Mouse (Mus musculus): Measurements from ENCODE around the gene Caprin2. TPM values are rescaled to one million over a fixed set of nuclear protein-coding genes. Genes with fewer than 3 reads are reported as not detected.

The Caprin2 gene
- polyA plus RNA-seq, 1 experiment: 1.7 TPM

DNA sequence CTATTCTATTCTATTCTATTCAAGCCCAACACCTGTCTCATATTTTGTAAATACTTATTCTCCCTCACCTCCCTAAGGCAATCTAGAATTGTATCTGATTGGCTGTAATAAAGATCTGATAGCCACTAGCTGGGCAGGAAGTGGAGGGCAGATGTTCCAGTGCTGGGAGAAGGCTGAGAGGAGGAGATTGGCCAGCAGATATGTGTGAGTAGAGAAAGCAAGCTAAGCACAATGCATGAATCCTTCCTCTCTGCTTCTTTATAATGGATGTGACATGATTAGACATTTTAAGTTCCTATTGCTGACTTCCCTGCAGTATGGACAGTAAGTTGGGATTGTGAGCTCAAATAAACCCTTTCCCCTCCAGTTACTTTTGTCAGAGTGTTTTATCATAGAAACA lies 57.6 kb downstream of the Caprin2 start:
- Histone ChIP-seq H3K4me3 (ENCODE audit: low read depth, low read length) (no peak overlapping the region), H3K36me3 (ENCODE audit: control insufficient read depth, insufficient read depth, low read length) (no peaks in the 10 kb centered on the region), H3K4me1 (ENCODE audit: control insufficient read depth, insufficient read depth, insufficient read length, low read length) (peaks cover 2% of the 10 kb centered on the region; the same call in 1 of the 2 replicates), H3K27me3 (ENCODE audit: control insufficient read depth, insufficient read depth, low read length) (no peaks in the 10 kb centered on the region), H3K27ac (ENCODE audit: insufficient read depth, low read depth, low read length) (no peak overlapping the region)
- TF ChIP-seq CTCF (IDR thresholded peaks at IDR 0.05; ENCODE audit: extremely low read depth, insufficient read length, insufficient replicate concordance, low read depth, low read length): no peak

DNA sequence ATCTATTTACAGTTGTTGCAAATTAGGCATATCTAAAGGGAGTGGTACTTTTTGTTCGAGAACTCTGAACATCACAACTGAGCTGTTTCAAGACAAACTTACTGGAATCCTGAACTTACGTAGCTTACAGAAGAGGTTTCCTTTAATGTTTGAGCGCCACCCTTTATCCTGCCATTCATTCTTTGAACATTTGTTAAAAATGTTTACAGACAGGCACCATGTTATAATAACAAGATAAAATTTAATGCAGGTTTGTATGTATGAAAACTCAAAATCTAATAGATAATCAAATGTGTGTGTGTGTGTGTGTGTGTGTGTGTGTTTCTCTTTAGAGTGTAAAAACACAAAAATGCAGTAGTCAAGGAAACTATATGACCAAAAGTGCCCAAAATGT lies 64.3 kb downstream of the Caprin2 start:
- Histone ChIP-seq H3K27me3 (ENCODE audit: control insufficient read depth, insufficient read depth, low read length) (no peaks in the 10 kb centered on the region), H3K4me1 (ENCODE audit: control insufficient read depth, insufficient read depth, insufficient read length, low read length) (peaks cover 6% of the 10 kb centered on the region; the same call in 1 of the 2 replicates), H3K27ac (ENCODE audit: insufficient read depth, low read depth, low read length) (no peak overlapping the region), H3K36me3 (ENCODE audit: control insufficient read depth, insufficient read depth, low read length) (no peaks in the 10 kb centered on the region), H3K4me3 (ENCODE audit: low read depth, low read length) (peak overlapping the region; percentile 81)
- 18% methylated on average over 3 of the region's 3 CpGs for WGBS
- TF ChIP-seq CTCF (IDR thresholded peaks at IDR 0.05; ENCODE audit: extremely low read depth, insufficient read length, insufficient replicate concordance, low read depth, low read length): no peak
- TF ChIP-seq POLR2A (IDR thresholded peaks at IDR 0.05; ENCODE audit: low read depth, low read length): no peak

DNA sequence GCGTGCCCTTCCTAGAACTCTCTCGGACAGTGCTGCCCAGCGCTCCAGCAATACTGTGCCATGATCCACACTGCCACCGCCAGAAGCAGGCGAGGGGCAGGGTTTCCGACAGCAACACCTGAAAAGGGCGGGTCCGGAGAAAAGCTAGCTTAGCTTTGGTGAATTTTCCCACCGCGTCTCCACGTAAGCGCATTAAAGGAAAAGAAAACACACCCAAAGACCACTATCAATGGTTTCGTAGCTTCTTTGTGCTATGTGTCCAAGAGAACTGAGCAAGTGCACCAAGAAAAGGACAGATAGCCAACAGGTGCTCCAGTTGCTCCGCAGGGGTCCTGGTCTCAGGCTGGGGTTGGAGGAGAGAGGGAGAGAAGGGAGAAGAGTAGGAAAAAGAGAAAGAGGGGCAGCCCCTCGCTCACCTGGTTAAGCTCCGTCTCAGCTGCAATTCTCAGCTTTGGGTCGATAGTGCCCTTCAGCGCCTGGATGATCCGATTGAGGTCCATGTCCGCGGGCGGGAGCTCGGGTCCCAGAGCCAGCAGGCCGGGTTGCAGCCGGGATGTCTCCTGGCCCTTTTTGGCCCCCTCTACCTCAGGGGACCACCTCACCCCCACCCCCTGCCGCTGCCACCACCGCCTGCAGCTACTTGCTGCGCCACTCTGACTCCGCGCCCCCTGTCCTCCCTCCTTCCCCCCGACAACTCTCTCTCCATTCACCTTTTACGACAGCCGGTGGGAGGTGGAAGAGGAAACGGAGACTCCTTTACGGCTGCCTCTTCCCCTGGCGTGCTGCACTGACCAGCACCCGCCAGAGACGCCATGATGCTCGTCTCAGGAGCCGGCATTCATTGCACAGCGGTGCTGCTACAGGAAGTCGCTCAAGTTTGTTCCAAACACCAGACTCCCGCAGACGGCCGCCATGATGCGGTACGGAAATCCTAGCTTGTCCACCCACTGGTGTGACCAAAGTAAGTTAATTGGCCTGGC lies 65.0 kb downstream of the Caprin2 start, which contains the start of gene Ipo8:
Gene Ipo8 (minus strand): TSS at position 720 of the 980 bp plus-strand sequence.
- TF ChIP-seq CTCF (IDR thresholded peaks at IDR 0.05; ENCODE audit: extremely low read depth, insufficient read length, insufficient replicate concordance, low read depth, low read length): no peak
- no peak for TF ChIP-seq POLR2A (IDR thresholded peaks at IDR 0.05; ENCODE audit: low read depth, low read length)
- WGBS: under 1% methylated on average over 46 of the region's 47 CpGs
- 0 out of 2 replicates have a peak within 1 kb of the TSS, but pooled peaks have one; percentile 7 for H3K27ac ChIP-seq (ENCODE audit: insufficient read depth, low read depth, low read length)
- H3K4me3 ChIP-seq (ENCODE audit: low read depth, low read length): peak within 1 kb of the TSS; percentile 81
- no peaks in the 10 kb centered on the region for H3K27me3 ChIP-seq (ENCODE audit: control insufficient read depth, insufficient read depth, low read length)
- H3K4me1 ChIP-seq (ENCODE audit: control insufficient read depth, insufficient read depth, insufficient read length, low read length): peaks cover 6% of the 10 kb centered on the region; the same call in 1 of the 2 replicates
- H3K36me3 ChIP-seq (ENCODE audit: control insufficient read depth, insufficient read depth, low read length): no peaks in the 10 kb centered on the region

DNA sequence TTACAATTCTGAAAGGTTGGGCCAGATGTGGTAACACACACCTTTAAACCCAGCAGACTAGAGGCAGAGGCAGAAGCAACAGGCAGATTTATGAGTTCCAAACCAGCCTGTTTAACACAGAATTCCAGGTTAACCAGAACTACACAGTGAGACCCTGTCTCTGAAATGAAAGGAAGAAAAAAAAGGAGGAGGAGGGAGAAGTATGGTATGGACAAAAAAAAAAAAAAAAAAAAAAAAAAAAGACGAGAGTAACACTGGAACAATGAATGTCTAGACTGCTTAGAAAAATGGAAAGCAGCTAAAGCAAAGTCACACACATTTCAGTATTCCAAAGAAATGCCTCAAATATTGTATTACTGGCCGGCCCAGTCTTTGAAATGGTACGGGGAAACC lies 65.7 kb downstream of the Caprin2 start:
- H3K4me1 ChIP-seq (ENCODE audit: control insufficient read depth, insufficient read depth, insufficient read length, low read length): peaks cover 6% of the 10 kb centered on the region; the same call in 1 of the 2 replicates
- TF ChIP-seq CTCF (IDR thresholded peaks at IDR 0.05; ENCODE audit: extremely low read depth, insufficient read length, insufficient replicate concordance, low read depth, low read length) (no peak), POLR2A (IDR thresholded peaks at IDR 0.05; ENCODE audit: low read depth, low read length) (no peak)
- H3K27ac ChIP-seq (ENCODE audit: insufficient read depth, low read depth, low read length): no peak overlapping the region
- peak overlapping the region; percentile 81 for H3K4me3 ChIP-seq (ENCODE audit: low read depth, low read length)
- H3K36me3 ChIP-seq (ENCODE audit: control insufficient read depth, insufficient read depth, low read length): no peaks in the 10 kb centered on the region
- H3K27me3 ChIP-seq (ENCODE audit: control insufficient read depth, insufficient read depth, low read length): no peaks in the 10 kb centered on the region
- WGBS: 2% methylated on average over 3 of the region's 3 CpGs

DNA sequence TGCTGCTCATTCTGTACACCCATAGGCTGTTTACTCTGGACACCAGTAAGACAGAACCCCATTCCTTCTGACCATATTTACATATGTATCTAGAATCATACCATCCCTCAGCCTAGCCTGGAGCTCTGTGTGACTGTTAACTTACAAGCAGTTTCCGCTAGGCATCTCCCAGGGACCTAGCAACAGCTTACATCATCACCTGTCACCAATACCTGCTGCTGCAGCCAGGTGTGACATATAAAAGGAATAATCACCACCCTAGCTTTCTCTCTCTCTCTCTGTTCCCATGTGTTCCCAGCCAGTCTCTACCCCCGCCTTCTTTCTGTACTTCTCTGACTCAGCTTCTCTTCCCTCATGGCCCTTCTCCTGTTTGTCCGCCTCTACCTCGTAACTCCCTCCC lies 69.9 kb downstream of the Caprin2 start:
- no peak overlapping the region for H3K27ac ChIP-seq (ENCODE audit: insufficient read depth, low read depth, low read length)
- no peaks in the 10 kb centered on the region for H3K27me3 ChIP-seq (ENCODE audit: control insufficient read depth, insufficient read depth, low read length)
- peaks cover 3% of the 10 kb centered on the region; the same call in 1 of the 2 replicates for H3K4me1 ChIP-seq (ENCODE audit: control insufficient read depth, insufficient read depth, insufficient read length, low read length)
- H3K36me3 ChIP-seq (ENCODE audit: control insufficient read depth, insufficient read depth, low read length): peaks cover 12% of the 10 kb centered on the region
- no peak overlapping the region for H3K4me3 ChIP-seq (ENCODE audit: low read depth, low read length)
- WGBS: 90% methylated on average over 4 of the region's 4 CpGs
- no peak for TF ChIP-seq CTCF (IDR thresholded peaks at IDR 0.05; ENCODE audit: extremely low read depth, insufficient read length, insufficient replicate concordance, low read depth, low read length)
- TF ChIP-seq POLR2A (IDR thresholded peaks at IDR 0.05; ENCODE audit: low read depth, low read length): no peak

DNA sequence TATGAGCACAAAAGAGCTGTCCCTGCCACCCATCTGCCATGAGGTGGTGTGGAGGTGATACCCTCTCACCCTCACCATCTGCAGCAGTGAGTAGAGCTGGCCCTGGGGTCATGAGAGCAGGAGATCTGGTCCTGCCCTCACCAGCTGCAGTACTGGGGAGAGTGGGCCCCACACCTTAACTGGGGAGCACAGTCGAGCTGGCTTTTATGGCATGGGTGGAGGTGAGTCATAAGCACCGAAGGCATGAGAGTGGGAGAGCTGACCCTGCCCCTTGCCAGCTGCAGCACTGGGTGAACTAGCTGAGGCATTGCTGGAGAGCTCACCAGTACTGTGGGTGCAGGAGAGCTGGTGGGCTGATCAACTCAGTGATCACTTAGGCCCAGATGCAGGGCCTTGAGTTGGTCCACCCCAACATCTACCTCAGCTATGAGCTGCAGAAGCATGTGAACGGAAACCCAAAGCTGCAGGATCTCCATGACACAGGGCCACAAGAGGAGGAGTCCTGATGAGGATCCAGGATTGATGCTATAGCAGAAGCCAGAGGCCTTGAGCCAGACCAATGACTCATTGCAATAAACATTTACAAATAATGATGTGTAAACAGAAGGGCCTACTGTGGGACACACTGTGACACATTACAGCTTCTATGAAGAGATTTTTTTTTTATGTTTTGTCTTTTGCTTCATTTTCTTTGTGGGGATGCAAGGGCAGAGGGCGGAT lies 77.3 kb downstream of the Caprin2 start:
- Histone ChIP-seq H3K4me3 (ENCODE audit: low read depth, low read length) (no peak overlapping the region), H3K4me1 (ENCODE audit: control insufficient read depth, insufficient read depth, insufficient read length, low read length) (no peaks in the 10 kb centered on the region), H3K36me3 (ENCODE audit: control insufficient read depth, insufficient read depth, low read length) (peaks cover 52% of the 10 kb centered on the region), H3K27me3 (ENCODE audit: control insufficient read depth, insufficient read depth, low read length) (no peaks in the 10 kb centered on the region), H3K27ac (ENCODE audit: insufficient read depth, low read depth, low read length) (no peak overlapping the region)
- no peak for TF ChIP-seq CTCF (IDR thresholded peaks at IDR 0.05; ENCODE audit: extremely low read depth, insufficient read length, insufficient replicate concordance, low read depth, low read length)
- no peak for TF ChIP-seq POLR2A (IDR thresholded peaks at IDR 0.05; ENCODE audit: low read depth, low read length)
- 53% methylated on average over 4 of the region's 4 CpGs for WGBS

- 82% methylated on average over 5 of the region's 5 CpGs for WGBS
- H3K36me3 ChIP-seq (ENCODE audit: control insufficient read depth, insufficient read depth, low read length): peaks cover 60% of the 10 kb centered on the region
- H3K4me1 ChIP-seq (ENCODE audit: control insufficient read depth, insufficient read depth, insufficient read length, low read length): no peaks in the 10 kb centered on the region
- no peak overlapping the region for H3K27ac ChIP-seq (ENCODE audit: insufficient read depth, low read depth, low read length)
- no peak overlapping the region for H3K4me3 ChIP-seq (ENCODE audit: low read depth, low read length)
- TF ChIP-seq CTCF (IDR thresholded peaks at IDR 0.05; ENCODE audit: extremely low read depth, insufficient read length, insufficient replicate concordance, low read depth, low read length) (no peak), POLR2A (IDR thresholded peaks at IDR 0.05; ENCODE audit: low read depth, low read length) (no peak)
- no peaks in the 10 kb centered on the region for H3K27me3 ChIP-seq (ENCODE audit: control insufficient read depth, insufficient read depth, low read length)
These were observed 79.3 kb downstream of the Caprin2 start for GRCm38 (mm10) chr6:148816751-148817150.
